ENCODE assay signal across 8 mouse cellular contexts in genomic region chr9:122572060-122572835, GRCm38 (mm10).
DNase-seq lines count a peak whose midpoint lies in the region; ATAC-seq lines count a peak whose summit lies in the region.

No protein-coding gene starts in this region.

- peak; percentile 91 for ATAC-seq in forebrain, embryonic 12.5 days (ENCODE audit: low FRiP score)
- ATAC-seq in hematopoietic stem cell, adult 5-6 weeks (replicated peaks in 1 of 2; ENCODE audit: insufficient read depth in 1 of 2, low FRiP score in 2 of 2, low TSS enrichment in 1 of 2, low read depth in 1 of 2, poor library complexity in 2 of 2, severe bottlenecking in 2 of 2) = 0 out of 4 replicates have a peak, but pooled peaks have one; percentile 10 to 24

- peaks cover 37% of the 10 kb centered on the region for H3K4me1 ChIP-seq in forebrain, embryonic 12.5 days

- 0 out of 2 replicates have a peak, but pooled peaks cover 3% of the 10 kb centered on the region for H3K9me3 ChIP-seq in forebrain, embryonic 12.5 days

- peak overlapping the region; percentile 71 for H3K9ac ChIP-seq in forebrain, embryonic 12.5 days

- WGBS in forebrain, embryonic 12.5 days = under 1% methylated on average over 67 of the region's 68 CpGs

- H3K27ac ChIP-seq in forebrain, embryonic 12.5 days = peak overlapping the region; percentile 53; the same call in 1 of the 2 replicates

- peak; percentile 88 for DNase-seq in MN1 (ENCODE audit: low spot score)
- DNase-seq in brain, embryonic 18.5 days (ENCODE audit: low read depth, low spot score) = peak; percentile 83
- peak; percentile 92 to 94 for DNase-seq in layer of hippocampus, postnatal 36 days
- peak; percentile 23 for DNase-seq in lung, postnatal 36 days
- DNase-seq in right cerebral cortex, postnatal 25 days = peak; percentile 96
- DNase-seq in adipocyte (ENCODE audit: low spot score) = no peak

- H3K27me3 ChIP-seq in forebrain, embryonic 12.5 days = peaks cover 90% of the 10 kb centered on the region

- H3K4me2 ChIP-seq in forebrain, embryonic 12.5 days = peak overlapping the region; percentile 92

- peak overlapping the region; percentile 63 for H3K4me3 ChIP-seq in forebrain, embryonic 12.5 days (replicated peaks)

- no peaks in the 10 kb centered on the region for H3K36me3 ChIP-seq in forebrain, embryonic 12.5 days (replicated peaks)
